Mouse (Mus musculus) kidney, postnatal 0 days (tissue): ENCODE results near the gene Sf3a1. TPM values are rescaled to one million over a fixed set of nuclear protein-coding genes. Genes with fewer than 3 reads are reported as not detected.

Experiments
- ATAC-seq: fragments of 200-750 bp; cut with Nextera tagmentation; replicated peaks from 2 replicates; pipeline ENCODE4 v1.8.0; 2017; ENCODE audit warnings: low read depth, moderate number of reproducible peaks, moderate TSS enrichment, moderate library complexity; ENCODE audit not compliant: low FRiP score
- DNase-seq: peaks from one replicate; pipeline ENCODE4 v3.0.0-alpha.2; 2016; ENCODE audit warnings: low spot score
- H3K27ac ChIP-seq: fragments of 300-500 bp; sonication (generic); 2 replicates; pipeline ENCODE4 v1.5.1; 2014; ENCODE audit warnings: mild to moderate bottlenecking
- H3K27me3 ChIP-seq: fragments of 300-500 bp; sonication (generic); 2 replicates; pipeline ENCODE4 v1.6.1; 2014; ENCODE audit warnings: low read length, mixed read lengths; ENCODE audit not compliant: insufficient read depth
- H3K36me3 ChIP-seq: fragments of 300-500 bp; sonication (generic); 2 replicates; pipeline ENCODE4 v1.6.1; 2014; ENCODE audit warnings: low read length, mixed read lengths; ENCODE audit not compliant: insufficient read depth
- H3K4me1 ChIP-seq: fragments of 300-500 bp; sonication (generic); replicated peaks from 2 replicates; pipeline ENCODE4 v1.6.1; 2014; ENCODE audit warnings: antibody characterized with exemption, low read length, mixed read lengths; ENCODE audit not compliant: insufficient read depth
- H3K4me2 ChIP-seq: fragments of 300-500 bp; sonication (generic); 2 replicates; pipeline ENCODE4 v1.6.1; 2014; ENCODE audit warnings: mild to moderate bottlenecking, low read length, moderate library complexity, mixed read lengths
- H3K4me3 ChIP-seq: fragments of 300-500 bp; sonication (generic); replicated peaks from 2 replicates; pipeline ENCODE4 v1.5.1; 2014; ENCODE audit warnings: low read depth, low read length
- H3K9ac ChIP-seq: fragments of 300-500 bp; sonication (generic); 2 replicates; pipeline ENCODE4 v1.6.1; 2014; ENCODE audit warnings: low read depth, low read length
- H3K9me3 ChIP-seq: fragments of 300-500 bp; sonication (generic); replicated peaks from 2 replicates; pipeline ENCODE4 v1.6.1; 2016; ENCODE audit warnings: low read length, inconsistent platforms, mixed read lengths
- CTCF ChIP-seq: IDR thresholded peaks from 2 replicates; pipeline ENCODE4 v1.5.1; 2016; ENCODE audit warnings: antibody characterized with exemption, low read depth, mild to moderate bottlenecking, moderate library complexity
- WGBS: fragments of 180-500 bp; shearing (Covaris S2); extraction: QIAGEN DNeasy Blood & Tissue Kit; methylation state at CpG from one replicate; pipeline ENCODE4 v1.1.7; 2014; 5-methylcytosine and 5-hydroxymethylcytosine counted together
- polyA plus RNA-seq: library from polyadenylated mRNA; unstranded; fragments of >200 nt; fragmentation: Nextera tagmentation; extraction: Ambion mirVana; gene quantifications from 2 replicates; pipeline ENCODE4 v1.2.1, GENCODE M21; 2015

Sf3a1 gene
- polyA plus RNA-seq, 1 experiment from 2014 or later = 31.2 TPM

GRCm38 (mm10) chr11:4207655-4208054 is 47.5 kb downstream of the Sf3a1 start:
- H3K27me3 ChIP-seq = no peaks in the 10 kb centered on the region
- ATAC-seq (no peak), DNase-seq (no peak)
- no peak overlapping the region for H3K9ac ChIP-seq
- peaks cover 15% of the 10 kb centered on the region for H3K4me1 ChIP-seq
- WGBS = 93% methylated on average over 9 of the region's 9 CpGs
- no peak overlapping the region for H3K4me3 ChIP-seq
- peaks cover 40% of the 10 kb centered on the region for H3K36me3 ChIP-seq
- H3K9me3 ChIP-seq = no peaks in the 10 kb centered on the region
- H3K4me2 ChIP-seq = no peak overlapping the region
- TF ChIP-seq CTCF = no peak
- no peak overlapping the region for H3K27ac ChIP-seq

DNA sequence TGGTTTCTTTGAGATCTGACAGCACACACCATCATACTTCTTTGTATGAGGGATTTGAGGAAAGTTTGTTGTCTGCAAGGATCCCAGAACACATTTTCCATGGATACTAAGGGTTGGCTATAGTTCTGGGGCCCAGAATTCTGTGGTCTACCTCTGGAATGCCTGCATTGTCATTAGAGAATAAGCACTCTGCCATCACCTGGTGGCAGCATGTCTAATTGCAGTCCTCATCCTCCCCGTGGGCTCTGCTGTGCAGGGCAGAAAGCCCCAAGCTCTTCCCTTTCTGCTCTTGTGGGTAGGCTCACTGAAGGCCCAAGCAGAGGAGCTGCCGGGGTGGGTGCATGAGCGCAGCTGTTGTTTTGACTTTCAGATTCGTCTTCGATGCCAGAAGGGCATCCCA is 49.4 kb downstream of the Sf3a1 start:
- no peaks in the 10 kb centered on the region for H3K9me3 ChIP-seq
- TF ChIP-seq CTCF = peak; percentile 68
- H3K27ac ChIP-seq = no peak overlapping the region
- H3K4me2 ChIP-seq = no peak overlapping the region
- no peak for ATAC-seq
- no peak overlapping the region for H3K9ac ChIP-seq
- H3K4me3 ChIP-seq = no peak overlapping the region
- H3K36me3 ChIP-seq = peaks cover 55% of the 10 kb centered on the region
- WGBS = 75% methylated on average over 5 of the region's 5 CpGs
- no peaks in the 10 kb centered on the region for H3K27me3 ChIP-seq
- DNase-seq = peak; percentile 52
- no peaks in the 10 kb centered on the region for H3K4me1 ChIP-seq

GRCm38 (mm10) chr11:4210786-4211185 is 50.6 kb downstream of the Sf3a1 start:
- TF ChIP-seq CTCF = no peak
- no peaks in the 10 kb centered on the region for H3K4me1 ChIP-seq
- DNase-seq (no peak), ATAC-seq (no peak)
- no peak overlapping the region for H3K4me3 ChIP-seq
- peaks cover 62% of the 10 kb centered on the region for H3K36me3 ChIP-seq
- no peaks in the 10 kb centered on the region for H3K27me3 ChIP-seq
- 31% methylated on average over 1 of the region's 1 CpGs for WGBS
- no peak overlapping the region for H3K4me2 ChIP-seq
- no peaks in the 10 kb centered on the region for H3K9me3 ChIP-seq
- no peak overlapping the region for H3K9ac ChIP-seq
- no peak overlapping the region; the same call in 1 of the 2 replicates for H3K27ac ChIP-seq

DNA sequence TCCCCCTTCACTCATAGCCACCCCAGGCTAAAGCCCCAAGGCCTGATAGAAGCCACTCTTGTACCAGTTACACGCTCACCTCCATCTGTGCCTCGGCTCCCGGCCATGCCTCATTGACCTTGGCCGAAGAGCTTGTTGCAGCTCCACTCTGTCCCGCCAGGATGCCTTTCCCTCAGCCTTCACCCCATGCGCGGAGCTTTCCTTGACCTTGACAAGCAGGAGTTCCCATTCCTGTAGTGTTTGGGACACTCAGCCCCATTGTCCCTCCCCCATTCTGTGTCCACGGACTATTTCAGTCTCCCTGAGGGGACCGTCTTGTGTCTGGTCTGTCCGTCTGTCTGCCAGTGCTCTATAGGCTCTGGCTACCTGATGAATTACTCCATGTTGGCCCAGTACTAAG is 53.0 kb downstream of the Sf3a1 start:
- Histone ChIP-seq H3K9me3 (no peaks in the 10 kb centered on the region), H3K36me3 (peaks cover 53% of the 10 kb centered on the region), H3K27me3 (no peaks in the 10 kb centered on the region), H3K9ac (no peak overlapping the region), H3K4me2 (no peak overlapping the region), H3K4me3 (no peak overlapping the region), H3K27ac (no peak overlapping the region), H3K4me1 (no peaks in the 10 kb centered on the region)
- TF ChIP-seq CTCF = no peak
- DNase-seq (no peak), ATAC-seq (no peak)
- 57% methylated on average over 10 of the region's 10 CpGs for WGBS

GRCm38 (mm10) chr11:4214572-4214971 is 54.4 kb downstream of the Sf3a1 start:
- TF ChIP-seq CTCF = no peak
- Histone ChIP-seq H3K9ac (no peak overlapping the region), H3K27me3 (no peaks in the 10 kb centered on the region), H3K9me3 (no peaks in the 10 kb centered on the region), H3K36me3 (peaks cover 47% of the 10 kb centered on the region), H3K4me3 (no peak overlapping the region), H3K4me2 (no peak overlapping the region), H3K4me1 (no peaks in the 10 kb centered on the region; the same call in 1 of the 2 replicates), H3K27ac (no peak overlapping the region)
- 95% methylated on average over 14 of the region's 14 CpGs for WGBS
- ATAC-seq (no peak), DNase-seq (no peak)

- no peak for ATAC-seq
- no peak for TF ChIP-seq CTCF
- no peak overlapping the region for H3K27ac ChIP-seq
- DNase-seq = no peak
- no peaks in the 10 kb centered on the region for H3K27me3 ChIP-seq
- H3K9ac ChIP-seq = no peak overlapping the region
- no peaks in the 10 kb centered on the region; the same call in 1 of the 2 replicates for H3K4me1 ChIP-seq
- peaks cover 43% of the 10 kb centered on the region for H3K36me3 ChIP-seq
- 80% methylated on average over 10 of the region's 10 CpGs for WGBS
- H3K4me2 ChIP-seq = no peak overlapping the region
- no peaks in the 10 kb centered on the region for H3K9me3 ChIP-seq
- no peak overlapping the region for H3K4me3 ChIP-seq
Measured at GRCm38 (mm10) chr11:4215061-4215460, 54.9 kb downstream of the Sf3a1 start.

- no peaks in the 10 kb centered on the region for H3K9me3 ChIP-seq
- no peak overlapping the region for H3K4me3 ChIP-seq
- DNase-seq (peak; percentile 45), ATAC-seq (0 out of 2 replicates have a peak, but pooled peaks have one; percentile 11)
- TF ChIP-seq CTCF = no peak
- peak overlapping the region; percentile 70 for H3K27ac ChIP-seq
- WGBS = 77% methylated on average over 9 of the region's 9 CpGs
- H3K4me1 ChIP-seq = no peaks in the 10 kb centered on the region; the same call in 1 of the 2 replicates
- no peak overlapping the region for H3K4me2 ChIP-seq
- H3K9ac ChIP-seq = no peak overlapping the region
- no peaks in the 10 kb centered on the region for H3K27me3 ChIP-seq
- peaks cover 32% of the 10 kb centered on the region for H3K36me3 ChIP-seq
Measured at GRCm38 (mm10) chr11:4216248-4217000, 56.3 kb downstream of the Sf3a1 start.
